Mouse (Mus musculus) testis, adult 2 months (tissue): ENCODE data around the gene Pctp.

ENCODE experiments used
- CTCF ChIP-seq: fragments of 200-500 bp; IDR thresholded peaks from 2 replicates; pipeline ENCODE4 v1.5.1; 2012; ENCODE audit warnings: low read depth, mild to moderate bottlenecking, inconsistent platforms, low read length, moderate library complexity; ENCODE audit not compliant: control insufficient read depth, insufficient read depth, insufficient replicate concordance
- POLR2A ChIP-seq: fragments of 200-500 bp; IDR thresholded peaks from 2 replicates; pipeline ENCODE4 v1.6.1; 2012; ENCODE audit warnings: low read depth, mild to moderate bottlenecking, inconsistent platforms, low read length, moderate library complexity; ENCODE audit not compliant: control insufficient read depth

DNA sequence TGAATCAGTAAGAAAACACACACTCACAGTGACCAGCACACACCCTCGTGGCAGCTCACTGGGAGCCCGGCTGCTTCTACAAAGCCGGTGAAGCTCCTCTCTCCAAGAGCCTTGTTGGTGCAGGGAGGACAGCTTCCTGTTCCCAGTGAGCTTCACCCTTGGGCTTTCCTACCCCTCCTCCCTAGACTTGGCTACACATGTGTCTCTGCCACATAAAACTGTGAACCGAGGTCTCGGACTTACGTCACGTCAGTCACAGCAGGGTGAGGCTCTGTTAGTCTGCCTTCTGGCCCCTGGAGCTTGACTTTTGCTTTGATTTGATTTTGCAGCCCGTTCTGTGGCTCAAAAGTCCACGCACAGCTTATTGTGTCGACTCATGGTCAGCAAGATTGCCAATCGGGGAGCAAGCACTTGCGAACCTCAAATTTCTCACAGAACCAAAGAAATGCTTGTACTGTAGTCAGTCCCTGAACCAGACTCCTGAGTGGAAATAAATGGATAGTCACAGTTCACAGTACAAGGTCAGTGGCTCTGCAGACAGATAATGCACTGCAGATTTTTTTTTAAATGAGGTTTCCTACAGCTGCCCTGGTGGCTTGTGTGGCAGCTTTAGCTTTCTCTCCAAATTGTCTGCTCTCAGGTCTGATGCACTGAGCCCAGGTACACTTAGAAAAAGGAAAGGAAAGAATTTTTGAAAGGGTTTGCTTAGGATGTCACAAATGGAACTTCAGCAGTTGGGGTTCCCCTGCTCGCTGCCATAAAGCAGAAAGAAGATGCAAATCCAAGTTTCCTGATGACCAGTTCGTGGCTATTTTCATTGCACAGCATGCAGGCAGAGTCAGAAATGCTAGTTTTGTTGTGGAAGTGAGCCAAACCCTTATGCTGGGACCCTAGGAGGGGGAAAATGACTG lies 23.5 kb upstream of the Pctp start:
- TF ChIP-seq CTCF (no peak), POLR2A (no peak)
